Mouse (Mus musculus) CH12.LX (cell line): ENCODE data around the gene Slc35e2. TPM values are rescaled to one million over a fixed set of nuclear protein-coding genes. Genes with fewer than 3 reads are reported as not detected.

Experiments used
- DNase-seq: peaks from one replicate; pipeline ENCODE4 v3.0.0-alpha.2; 2013; ENCODE audit errors: extremely low read depth
- H3K27ac ChIP-seq: 2 replicates; pipeline ENCODE4 v1.5.1; 2012; ENCODE audit warnings: low read depth, mild to moderate bottlenecking, control low read depth, moderate library complexity; ENCODE audit not compliant: insufficient read depth
- H3K27me3 ChIP-seq: replicated peaks from 2 replicates; pipeline ENCODE3; 2012; ENCODE audit warnings: inconsistent platforms
- H3K36me3 ChIP-seq, 2 experiments: replicated peaks in 1 of 2; 2 replicates each; pipeline versions ENCODE3 to v1.6.1; 2012; ENCODE audit warnings: inconsistent platforms in 1 of 2, low read length in 1 of 2, mild to moderate bottlenecking in 1 of 2, mixed read lengths in 1 of 2, moderate library complexity in 1 of 2; ENCODE audit not compliant: control insufficient read depth in 1 of 2, insufficient read depth in 1 of 2
- H3K4me1 ChIP-seq, 2 experiments: 2 replicates each; pipeline ENCODE4 v1.6.1; 2012; ENCODE audit warnings: inconsistent platforms in 1 of 2, moderate library complexity in 1 of 2; ENCODE audit not compliant: insufficient read depth in 2 of 2, control insufficient read depth in 1 of 2
- H3K4me2 ChIP-seq: 2 replicates; pipeline ENCODE4 v1.6.1; 2012; ENCODE audit warnings: low read depth, mild to moderate bottlenecking, control low read depth; ENCODE audit not compliant: poor library complexity, insufficient read depth, severe bottlenecking
- H3K4me3 ChIP-seq, 3 experiments: fragments of 150-350 bp in 1 of 3; sonication (generic) in 1 of 3; replicated peaks in 1 of 3; 2 replicates each; pipeline versions ENCODE3 to v1.5.1; 2011 to 2012; ENCODE audit warnings: low read depth in 2 of 3, low read length in 2 of 3, mild to moderate bottlenecking in 2 of 3, moderate library complexity in 2 of 3, control low read depth in 1 of 3, improper control_type of control experiment in 1 of 3, inconsistent platforms in 1 of 3, mixed read lengths in 1 of 3; ENCODE audit not compliant: poor library complexity in 1 of 3
- H3K79me2 ChIP-seq: replicated peaks from 2 replicates; pipeline ENCODE4 v1.6.1; 2012; ENCODE audit warnings: mild to moderate bottlenecking, moderate library complexity; ENCODE audit not compliant: control insufficient read depth, poor library complexity, insufficient read depth, severe bottlenecking; ENCODE audit errors: extremely low read depth
- H3K9ac ChIP-seq: 2 replicates; pipeline ENCODE4 v1.6.1; 2012; ENCODE audit warnings: low read depth, mild to moderate bottlenecking, control low read depth, moderate library complexity; ENCODE audit not compliant: insufficient read depth
- H3K9me3 ChIP-seq: replicated peaks from 2 replicates; pipeline ENCODE3; 2012; ENCODE audit warnings: low read length, inconsistent platforms, mixed read lengths
- CHD1 ChIP-seq: IDR thresholded peaks from 2 replicates; pipeline ENCODE4 v1.6.1; 2012; ENCODE audit warnings: low read depth, low read length, improper control_type of control experiment, inconsistent platforms
- CTCF ChIP-seq, 2 experiments: IDR thresholded peaks in 1 of 2; conservative IDR thresholded peaks in 1 of 2; 2 replicates each; pipeline ENCODE4 v1.5.1; 2011 to 2012; ENCODE audit warnings: low read depth in 2 of 2, low read length in 2 of 2, improper control_type of control experiment in 1 of 2, inconsistent platforms in 1 of 2, mild to moderate bottlenecking in 1 of 2, moderate library complexity in 1 of 2
- ELF1 ChIP-seq: IDR thresholded peaks from 2 replicates; pipeline ENCODE4 v1.6.1; 2014; ENCODE audit warnings: low read depth, mild to moderate bottlenecking, inconsistent platforms, low read length, improper control_type of control experiment
- ETS1 ChIP-seq: conservative IDR thresholded peaks from 2 replicates; pipeline ENCODE4 v1.6.1; 2012; ENCODE audit warnings: low read depth, mild to moderate bottlenecking, inconsistent platforms, low read length, improper control_type of control experiment, moderate library complexity
- HCFC1 ChIP-seq: IDR thresholded peaks from 2 replicates; pipeline ENCODE4 v1.6.1; 2012; ENCODE audit warnings: low read depth, mild to moderate bottlenecking, inconsistent platforms, low read length, improper control_type of control experiment
- MAX ChIP-seq: IDR thresholded peaks from 2 replicates; pipeline ENCODE4 v1.6.1; 2011; ENCODE audit warnings: low read length, improper control_type of control experiment
- MEF2A ChIP-seq: IDR thresholded peaks from 2 replicates; pipeline ENCODE4 v1.6.1; 2014; ENCODE audit warnings: low read depth, mild to moderate bottlenecking, inconsistent platforms, low read length, improper control_type of control experiment, borderline replicate concordance
- NRF1 ChIP-seq: IDR thresholded peaks from 2 replicates; pipeline ENCODE4 v1.6.1; 2014; ENCODE audit warnings: low read depth, mild to moderate bottlenecking, inconsistent platforms, low read length, improper control_type of control experiment, moderate library complexity
- POLR2AphosphoS2 ChIP-seq: IDR thresholded peaks from 2 replicates; pipeline ENCODE4 v1.6.1; 2011; ENCODE audit warnings: low read depth, low read length, improper control_type of control experiment
- SIN3A ChIP-seq: IDR thresholded peaks from 2 replicates; pipeline ENCODE4 v1.6.1; 2012; ENCODE audit warnings: low read length, improper control_type of control experiment, inconsistent platforms
- SMC3 ChIP-seq: IDR thresholded peaks from 2 replicates; pipeline ENCODE4 v1.6.1; 2011; ENCODE audit warnings: low read depth, low read length, improper control_type of control experiment
- TBP ChIP-seq: conservative IDR thresholded peaks from 2 replicates; pipeline ENCODE4 v1.6.1; 2011; ENCODE audit warnings: low read depth, low read length, improper control_type of control experiment
- UBTF ChIP-seq: IDR thresholded peaks from 2 replicates; pipeline ENCODE4 v1.6.1; 2012; ENCODE audit warnings: low read depth, mild to moderate bottlenecking, inconsistent platforms, low read length, improper control_type of control experiment, moderate library complexity
- USF1 ChIP-seq: IDR thresholded peaks from 2 replicates; pipeline ENCODE4 v1.6.1; 2014; ENCODE audit warnings: low read depth, mild to moderate bottlenecking, inconsistent platforms, low read length, improper control_type of control experiment
- dilution Hi-C: fragments of 300-500 bp; cut with MboI; formaldehyde crosslinking; loops from 2 replicates; pipeline ENCODE4 v1.14.3; 2020; ENCODE audit warnings: low sequenced_read_pairs; ENCODE audit not compliant: extremely low pct_unique_long_range_greater_than_20kb, extremely low pct_ligation_motif_present
- in situ Hi-C: fragments of 300-500 bp; cut with MboI; formaldehyde crosslinking; loops from 3 replicates; pipeline ENCODE4 v1.14.3; 2019; ENCODE audit warnings: low sequenced_read_pairs, low pct_ligation_motif_present, low pct_unique_long_range_greater_than_20kb, mixed read lengths
- polyA plus RNA-seq: library from polyadenylated mRNA; unstranded; fragments of >175 nt; gene quantifications from 2 replicates; pipeline ENCODE4 v1.2.1, GENCODE M21; 2012; ENCODE audit warnings: low read depth; ENCODE audit not compliant: insufficient read length
- total RNA-seq, 2 experiments: library from RNA; depleted of rRNA; stranded (reverse); fragments of 300-350 nt in 1 of 2; fragments of >200 nt in 1 of 2; gene quantifications; 2 replicates each; pipeline ENCODE4 v1.2.3; 2012 to 2014

Gene Slc35e2
- total and polyA plus RNA-seq, 3 experiments, result 8.2 to 14.6 (median 9.9) TPM

DNA sequence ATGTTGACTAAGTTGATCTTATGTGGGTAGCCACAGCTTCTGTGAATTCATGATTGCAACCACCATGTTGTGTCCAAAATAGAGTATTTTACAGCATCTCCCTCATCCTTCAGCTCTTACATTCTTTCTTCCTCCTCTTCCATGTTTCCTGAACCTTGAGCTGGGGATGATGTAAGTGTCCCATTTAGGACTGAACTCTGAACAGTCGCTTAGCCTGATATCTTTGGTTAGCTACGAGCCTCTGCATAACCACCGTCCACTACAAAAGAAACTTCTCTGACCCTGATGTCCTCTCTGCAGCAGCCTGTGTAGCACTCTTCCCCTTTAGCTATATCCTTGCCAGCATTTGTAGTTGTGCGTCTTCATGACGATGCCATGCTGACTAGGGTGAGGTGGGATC, 44.5 kb downstream of the Slc35e2 start:
- Histone ChIP-seq H3K9ac (no peak overlapping the region), H3K36me3 (peaks cover 73 to 86% of the 10 kb centered on the region in 2 experiments), H3K27ac (no peak overlapping the region), H3K9me3 (no peaks in the 10 kb centered on the region), H3K4me1 (no peaks in the 10 kb centered on the region)
- dilution Hi-C loops (no loop called here), in situ Hi-C loops (no loop called here)
- no peak for DNase-seq
- TF ChIP-seq POLR2AphosphoS2, result no peak
- TF ChIP-seq SIN3A, result no peak
- TF ChIP-seq NRF1, result no peak
- TF ChIP-seq ELF1, result no peak
- TF ChIP-seq, all 38 proteins: peak for 0
- H3K79me2 ChIP-seq, result no peaks in the 10 kb centered on the region
- no peak overlapping the region for H3K4me2 ChIP-seq
- no peaks in the 10 kb centered on the region for H3K27me3 ChIP-seq
- no peak overlapping the region for H3K4me3 ChIP-seq

- in situ Hi-C loops, result no loop called here
- no peaks in the 10 kb centered on the region for H3K9me3 ChIP-seq
- no peak for TF ChIP-seq HCFC1
- TF ChIP-seq UBTF, result no peak
- no peak for TF ChIP-seq TBP
- TF ChIP-seq MAX, result no peak
- TF ChIP-seq CTCF (conservative IDR thresholded peaks at IDR 0.05 in 1 of 2, IDR thresholded peaks at IDR 0.05 in 1 of 2; ENCODE audit: low read depth in 2 of 2, low read length in 2 of 2), result no peak
- no peak for TF ChIP-seq USF1
- TF ChIP-seq SMC3, result no peak
- TF ChIP-seq ETS1, result no peak
- TF ChIP-seq CHD1, result no peak
- no peak for TF ChIP-seq MEF2A
- no peak overlapping the region for H3K4me3 ChIP-seq
- DNase-seq, result no peak
- H3K9ac ChIP-seq, result no peak overlapping the region
- H3K4me2 ChIP-seq, result no peak overlapping the region
- no peaks in the 10 kb centered on the region for H3K79me2 ChIP-seq
- H3K36me3 ChIP-seq, result peaks cover 79 to 89% of the 10 kb centered on the region in 2 experiments
- dilution Hi-C loops, result no loop called here
- H3K4me1 ChIP-seq, result no peaks in the 10 kb centered on the region
- no peaks in the 10 kb centered on the region for H3K27me3 ChIP-seq
- H3K27ac ChIP-seq, result no peak overlapping the region
Observed at GRCm38 (mm10) chr4:155649355-155649754, 48.1 kb downstream of the Slc35e2 start.
